15 mouse cellular contexts compared by ENCODE assay signal in the genomic region with DNA sequence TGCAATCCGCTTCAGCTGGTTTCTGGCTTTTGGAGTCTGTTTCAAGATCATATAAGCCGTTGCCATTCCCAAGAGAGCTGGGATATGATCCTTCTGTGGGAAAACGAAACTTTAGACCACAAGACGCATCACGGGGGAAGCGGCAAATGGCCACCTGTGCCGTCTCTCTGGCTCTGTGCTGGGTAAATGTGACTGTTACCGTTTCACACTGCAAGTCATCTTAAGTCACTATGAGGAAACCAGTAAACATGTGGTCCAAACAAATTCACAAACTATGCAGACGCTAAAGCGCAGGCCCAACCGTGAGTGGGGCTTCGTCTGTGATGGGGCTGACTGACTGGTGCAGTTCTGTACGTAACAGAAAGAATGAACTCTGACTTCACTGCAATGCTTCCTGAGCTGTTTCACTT.
DNase-seq lines count a peak whose midpoint lies in the region; ATAC-seq lines count a peak whose summit lies in the region.
"Had no signal": no experiment of that assay in that cellular context is flagged by ENCODE, and none has a peak within 500 bp of the region (broad histone marks: within the 10 kb centered on the region; RNA-seq: fewer than 3 reads in every experiment).

No protein-coding gene starts in this region.

- H3K9ac ChIP-seq in limb, embryonic 13.5 days: no peak overlapping the region
- no peak overlapping the region for H3K9ac ChIP-seq in embryonic facial prominence, embryonic 15.5 days
- H3K9ac ChIP-seq: heart, embryonic 13.5 days; hindbrain, embryonic 12.5 days; liver, embryonic 15.5 days had no signal

- no peak overlapping the region for H3K4me3 ChIP-seq in limb, embryonic 13.5 days
- H3K4me3 ChIP-seq in limb, embryonic 10.5 days: no peak overlapping the region
- H3K4me3 ChIP-seq in embryonic facial prominence, embryonic 15.5 days (replicated peaks): peak overlapping the region; percentile 9; the same call in 1 of the 2 replicates
- H3K4me3 ChIP-seq: erythroblast, embryonic 14.5 days; heart, embryonic 13.5 days; hindbrain, embryonic 12.5 days; liver, embryonic 15.5 days had no signal

- H3K4me2 ChIP-seq in limb, embryonic 13.5 days (replicated peaks): peak overlapping the region; percentile 24
- H3K4me2 ChIP-seq in embryonic facial prominence, embryonic 15.5 days (replicated peaks): peak overlapping the region; percentile 30; the same call in 1 of the 2 replicates
- H3K4me2 ChIP-seq: heart, embryonic 13.5 days; hindbrain, embryonic 12.5 days; liver, embryonic 15.5 days had no signal

- no peaks in the 10 kb centered on the region for H3K27me3 ChIP-seq in limb, embryonic 13.5 days
- no peaks in the 10 kb centered on the region for H3K27me3 ChIP-seq in limb, embryonic 10.5 days (ENCODE audit: low read depth, poor library complexity, severe bottlenecking)
- no peaks in the 10 kb centered on the region for H3K27me3 ChIP-seq in embryonic facial prominence, embryonic 15.5 days
- H3K27me3 ChIP-seq: heart, embryonic 13.5 days; hindbrain, embryonic 12.5 days; liver, embryonic 15.5 days had no signal

- DNase-seq in frontal cortex, postnatal 25 days (ENCODE audit: low spot score in 2 of 2): no peak
- DNase-seq in limb, embryonic 10.5 days (ENCODE audit: low spot score): no peak
- peak; percentile 24 for DNase-seq in skeletal muscle tissue, adult 2 months (ENCODE audit: low read depth, low spot score)
- DNase-seq in spleen, postnatal 14 days (ENCODE audit: low spot score in 2 of 2): no peak
- DNase-seq in ovary, adult 18-20 months (ENCODE audit: low spot score): no peak
- DNase-seq: cerebellum, adult 2 months had no signal

- 65% methylated on average over 13 of the region's 13 CpGs for WGBS in limb, embryonic 13.5 days
- 88% methylated on average over 13 of the region's 13 CpGs for WGBS in limb, embryonic 10.5 days
- WGBS in embryonic facial prominence, embryonic 15.5 days: 51% methylated on average over 13 of the region's 13 CpGs

- peaks cover 37% of the 10 kb centered on the region for H3K36me3 ChIP-seq in limb, embryonic 13.5 days
- H3K36me3 ChIP-seq in limb, embryonic 10.5 days: peaks cover 21% of the 10 kb centered on the region
- 0 out of 2 replicates have a peak, but pooled peaks cover 10% of the 10 kb centered on the region for H3K36me3 ChIP-seq in embryonic facial prominence, embryonic 15.5 days
- H3K36me3 ChIP-seq: G1E; liver, embryonic 15.5 days had no signal

- ATAC-seq in frontal cortex, adult (ENCODE audit: low TSS enrichment): peak; percentile 59
- peak; percentile 68; the same call in 1 of the 2 replicates for ATAC-seq in limb, embryonic 13.5 days (ENCODE audit: low FRiP score, low read depth)
- ATAC-seq in embryonic facial prominence, embryonic 15.5 days (ENCODE audit: insufficient number of reproducible peaks, low FRiP score, low TSS enrichment, low read depth): no peak
- ATAC-seq: intestine, postnatal 0 days had no signal

- H3K27ac ChIP-seq in limb, embryonic 13.5 days: no peak overlapping the region
- H3K27ac ChIP-seq in limb, embryonic 10.5 days: no peak overlapping the region
- no peak overlapping the region for H3K27ac ChIP-seq in embryonic facial prominence, embryonic 15.5 days (replicated peaks)
- H3K27ac ChIP-seq: heart, embryonic 13.5 days; hindbrain, embryonic 12.5 days; liver, embryonic 15.5 days had no signal

- H3K9me3 ChIP-seq in limb, embryonic 13.5 days: no peaks in the 10 kb centered on the region
- no peaks in the 10 kb centered on the region for H3K9me3 ChIP-seq in limb, embryonic 10.5 days (replicated peaks)
- H3K9me3 ChIP-seq in embryonic facial prominence, embryonic 15.5 days (replicated peaks): no peaks in the 10 kb centered on the region
- H3K9me3 ChIP-seq: heart, embryonic 13.5 days; hindbrain, embryonic 12.5 days; liver, embryonic 15.5 days had no signal

- 0 out of 2 replicates have a peak, but pooled peaks cover 7% of the 10 kb centered on the region for H3K4me1 ChIP-seq in limb, embryonic 13.5 days
- no peaks in the 10 kb centered on the region for H3K4me1 ChIP-seq in limb, embryonic 10.5 days
- H3K4me1 ChIP-seq in embryonic facial prominence, embryonic 15.5 days: 0 out of 2 replicates have a peak, but pooled peaks cover 3% of the 10 kb centered on the region
- H3K4me1 ChIP-seq: heart, embryonic 13.5 days; hindbrain, embryonic 12.5 days; liver, embryonic 15.5 days had no signal
